Mouse (Mus musculus) cortical plate, adult 2 months (tissue): ENCODE results near the gene Zbtb18.

Experiments
- CTCF ChIP-seq: fragments of 200-500 bp; IDR thresholded peaks from 2 replicates; pipeline ENCODE4 v1.5.1; 2011; ENCODE audit warnings: mild to moderate bottlenecking, control low read depth, low read length; ENCODE audit not compliant: insufficient read depth; ENCODE audit errors: extremely low read depth
- POLR2A ChIP-seq: fragments of 200-500 bp; IDR thresholded peaks from 2 replicates; pipeline ENCODE4 v1.6.1; 2011; ENCODE audit warnings: mild to moderate bottlenecking, low read length, control low read depth; ENCODE audit not compliant: insufficient read depth; ENCODE audit errors: extremely low read depth

DNA sequence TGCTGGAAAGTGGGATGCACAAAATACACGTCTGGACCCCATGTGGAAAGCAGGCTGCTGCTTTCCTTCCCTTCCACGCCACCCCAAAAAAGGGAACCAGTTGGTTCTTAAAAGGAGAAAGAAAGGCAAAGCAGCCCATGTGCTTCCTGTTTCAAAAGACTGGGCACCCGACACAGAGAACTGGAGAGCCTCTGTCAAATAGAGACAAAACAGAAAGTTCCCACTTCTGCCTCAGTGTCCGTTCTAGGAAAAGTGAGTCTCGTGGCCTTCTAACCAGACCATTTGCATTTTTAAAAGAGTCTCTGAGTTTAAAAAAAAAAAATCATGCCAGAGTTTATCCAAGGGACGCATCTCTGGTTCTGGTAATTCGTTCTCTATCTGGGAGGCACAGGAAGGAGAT is 47.7 kb downstream of the Zbtb18 start:
- TF ChIP-seq POLR2A (no peak), CTCF (no peak)
